Mouse (Mus musculus) cerebellum, postnatal 14 days (tissue): ENCODE measurements at regions not wholly inside any gene's neighbourhood (a gene's known extent, or its start where the extent isn't known, plus 50 kb on each side); places are given as distances from the start of the nearest gene placed in this dataset.
A peak's percentile ranks its signal among the peaks of the same experiment; 100 is the strongest.

ENCODE experiments used
- DNase-seq, 2 experiments: peaks; one replicate each; pipeline ENCODE4 v3.0.0; 2021; ENCODE audit warnings: mixed read lengths in 2 of 2

DNA sequence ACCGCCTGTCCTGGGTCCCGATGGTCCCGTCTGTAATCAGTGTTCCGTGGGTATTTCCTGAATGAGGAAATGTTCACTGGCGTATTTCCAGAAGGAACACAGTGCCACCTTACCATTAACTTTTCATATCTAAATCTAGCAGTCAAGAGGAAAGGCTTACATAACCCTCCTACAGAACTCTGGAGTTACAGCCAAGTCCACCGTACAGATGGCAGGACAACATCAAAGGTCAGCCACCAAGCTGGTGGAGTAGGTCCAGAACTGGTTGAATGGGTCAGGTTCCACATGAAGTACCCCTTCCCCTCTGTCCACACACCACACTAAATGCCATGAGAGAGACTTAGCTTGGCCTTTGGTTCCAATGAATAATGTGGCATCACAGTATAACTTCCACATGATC is 139.7 kb downstream of the Barhl2 start:
- DNase-seq: no peak

DNA sequence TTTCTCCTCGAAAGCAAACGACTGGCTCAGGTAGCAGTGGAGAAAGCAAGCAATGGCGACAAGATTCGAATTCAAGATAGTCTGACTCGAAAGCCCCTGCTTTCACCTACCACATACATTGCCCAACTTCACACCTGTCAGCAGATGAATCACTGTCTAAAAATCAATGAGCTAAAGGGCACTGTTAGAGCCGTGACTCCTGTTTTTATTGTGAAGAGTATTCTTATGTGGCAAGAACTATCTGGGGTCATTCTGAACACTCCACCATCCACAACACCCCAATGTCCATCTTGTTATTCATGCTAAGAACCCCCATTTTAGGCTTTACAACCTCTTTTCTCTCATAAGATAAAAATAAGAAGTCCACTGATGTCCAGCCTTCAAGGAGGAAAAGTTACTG is 144.1 kb downstream of the Barhl2 start:
- DNase-seq: no peak

DNA sequence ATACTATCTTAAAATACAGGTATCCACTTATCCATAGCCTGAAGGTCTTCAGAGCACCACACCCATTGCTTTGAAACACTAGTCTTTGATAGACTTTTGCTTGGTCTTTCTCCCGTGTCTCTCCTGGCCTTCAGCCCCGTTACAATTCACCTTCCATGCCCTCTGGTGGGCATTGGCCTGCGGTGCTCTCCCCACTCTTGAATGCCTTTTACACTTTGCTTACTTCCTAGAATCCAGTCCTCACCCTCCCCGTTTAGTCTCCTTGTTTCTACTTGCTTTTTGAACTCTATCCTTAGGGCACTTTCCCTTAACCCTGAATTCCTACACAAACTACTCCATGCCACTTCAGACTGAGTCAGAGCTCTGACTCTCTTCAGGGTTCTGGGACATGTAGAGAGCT is 156.6 kb downstream of the Barhl2 start:
- no peak for DNase-seq

DNA sequence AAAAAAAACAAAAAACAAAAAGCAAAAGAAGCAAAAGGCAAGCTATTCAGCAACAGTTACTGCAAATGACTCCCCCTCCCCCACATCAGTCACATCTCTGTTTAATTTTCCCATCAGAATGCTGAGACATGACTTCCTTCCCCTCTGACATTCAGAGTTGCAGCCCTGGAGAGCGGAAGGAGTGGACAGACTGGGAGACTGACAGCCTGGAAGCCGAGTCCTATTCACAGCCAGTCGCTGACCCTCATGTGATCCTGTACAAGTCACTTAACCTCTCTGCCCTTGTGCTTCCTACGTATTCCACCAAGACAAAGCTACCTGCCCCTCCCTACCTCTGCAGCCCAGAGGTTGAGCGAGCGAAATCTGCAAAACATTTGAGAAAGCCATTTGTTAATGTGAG is 161.2 kb downstream of the Barhl2 start:
- DNase-seq: no peak

DNA sequence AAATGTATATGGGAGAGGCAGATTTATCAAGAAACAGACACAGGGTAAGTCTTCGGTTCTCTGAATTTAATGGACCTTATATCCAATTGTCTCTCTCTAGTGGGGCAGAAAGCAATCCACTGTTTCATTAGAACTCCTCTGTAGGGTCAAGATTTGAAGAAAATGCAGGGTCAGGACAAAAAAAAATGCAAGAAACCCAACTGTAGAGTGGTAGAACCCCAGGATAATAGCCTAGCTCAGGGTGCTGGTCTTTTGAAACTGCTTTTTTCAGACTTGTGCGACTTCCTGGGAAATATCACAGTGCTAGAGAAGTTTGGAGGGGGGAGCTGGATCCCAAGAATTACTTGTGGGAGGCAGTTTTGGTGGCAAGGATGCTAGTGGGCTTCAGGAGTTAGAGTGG is 162.0 kb downstream of the Barhl2 start:
- no peak for DNase-seq

DNA sequence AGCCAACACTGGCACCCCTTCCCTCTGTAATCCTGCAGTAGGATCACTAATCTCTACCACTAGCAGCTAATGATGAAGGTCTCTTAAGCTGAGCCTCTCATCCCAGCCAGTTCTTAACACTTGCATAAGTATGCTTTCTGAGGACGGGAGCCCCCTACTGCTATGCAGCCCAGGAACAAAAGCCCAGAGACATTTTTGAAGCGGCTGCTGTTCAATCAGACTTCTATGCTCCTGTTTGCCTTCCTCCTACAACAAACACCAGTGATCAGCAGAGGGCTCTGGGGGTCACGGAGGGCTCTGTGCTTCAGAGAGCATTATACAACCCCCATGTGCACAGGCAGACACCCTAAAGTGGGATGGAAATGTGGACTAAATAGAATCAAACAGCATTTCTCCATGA is 162.4 kb downstream of the Barhl2 start:
- DNase-seq: no peak

DNA sequence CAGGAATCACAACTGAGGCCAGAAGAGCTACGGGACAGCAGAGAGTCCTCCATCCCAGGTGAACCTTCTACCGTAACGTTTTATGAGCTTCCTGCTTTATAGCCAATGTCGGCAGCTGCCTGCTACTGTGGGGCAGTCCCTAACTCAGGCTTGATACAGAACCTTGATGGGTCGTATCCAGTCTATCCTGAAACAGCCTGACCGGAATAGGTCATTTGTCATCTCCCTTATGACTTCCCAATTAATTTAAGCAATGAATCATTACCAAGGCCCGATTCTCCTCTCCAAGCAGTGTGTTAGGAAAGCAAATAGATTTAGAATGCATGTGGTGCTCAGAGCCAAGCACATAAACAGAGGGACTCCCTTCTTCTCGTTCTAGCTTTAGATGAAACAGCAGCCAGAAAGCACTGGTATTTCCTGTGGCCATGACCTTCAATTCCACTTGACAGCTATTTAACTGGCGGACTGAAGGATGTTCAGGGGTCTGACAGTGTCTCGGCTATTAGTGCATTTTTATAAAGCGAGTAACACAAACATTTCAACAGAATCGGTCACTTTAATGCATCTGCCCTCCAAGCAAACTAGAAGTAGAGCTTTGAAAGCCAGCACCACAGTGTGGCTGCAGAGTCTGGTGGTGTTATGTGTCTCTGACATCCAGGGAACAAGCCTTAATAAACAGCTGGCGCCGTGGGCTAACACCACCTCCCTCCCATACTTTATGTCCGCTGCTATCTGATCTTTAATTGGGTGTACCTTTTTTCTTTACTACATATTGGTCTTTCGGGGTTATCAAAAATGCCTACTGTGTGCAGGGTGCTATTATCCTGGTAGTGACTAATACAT is 165.4 kb downstream of the Barhl2 start:
- no peak for DNase-seq

DNA sequence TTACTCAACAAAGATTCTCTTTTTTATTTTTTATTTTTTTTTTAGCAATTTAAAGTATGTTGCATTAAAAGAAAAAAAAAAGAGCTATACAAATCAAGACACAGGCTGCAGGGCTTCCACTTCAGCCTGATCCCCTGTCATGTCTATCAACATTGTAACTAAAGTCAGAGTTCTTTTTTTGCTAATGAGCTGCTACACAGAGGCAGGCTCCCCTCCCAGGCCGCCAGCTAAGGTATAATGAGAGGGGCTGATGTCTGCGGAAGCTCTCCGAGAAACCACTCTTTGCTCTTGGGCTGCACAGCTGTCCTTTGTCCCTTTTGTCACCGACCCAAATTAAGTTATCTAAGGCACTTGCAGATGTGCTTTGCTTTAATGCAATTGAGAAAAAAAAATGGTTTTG is 172.8 kb downstream of the Barhl2 start:
- no peak for DNase-seq

DNA sequence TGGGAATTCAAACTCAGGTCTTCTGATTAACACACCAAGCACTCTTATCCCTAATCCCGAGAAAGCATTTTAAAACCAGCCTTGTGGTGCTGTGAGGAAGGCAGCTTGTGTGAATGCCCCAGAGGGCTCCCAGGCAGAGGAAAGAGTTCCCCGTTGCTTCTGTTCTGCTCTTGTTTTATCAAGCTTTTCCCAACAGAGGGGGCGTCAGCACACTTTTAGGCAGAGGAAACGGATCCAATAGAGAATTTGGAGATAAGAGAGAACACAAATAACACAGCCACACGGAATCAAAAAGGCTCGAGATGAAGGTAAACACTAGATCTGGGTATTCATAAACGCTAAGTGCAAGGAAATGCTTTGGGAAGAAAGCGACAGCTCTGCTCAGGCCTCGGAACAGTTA is 173.2 kb downstream of the Barhl2 start:
- DNase-seq: no peak

DNA sequence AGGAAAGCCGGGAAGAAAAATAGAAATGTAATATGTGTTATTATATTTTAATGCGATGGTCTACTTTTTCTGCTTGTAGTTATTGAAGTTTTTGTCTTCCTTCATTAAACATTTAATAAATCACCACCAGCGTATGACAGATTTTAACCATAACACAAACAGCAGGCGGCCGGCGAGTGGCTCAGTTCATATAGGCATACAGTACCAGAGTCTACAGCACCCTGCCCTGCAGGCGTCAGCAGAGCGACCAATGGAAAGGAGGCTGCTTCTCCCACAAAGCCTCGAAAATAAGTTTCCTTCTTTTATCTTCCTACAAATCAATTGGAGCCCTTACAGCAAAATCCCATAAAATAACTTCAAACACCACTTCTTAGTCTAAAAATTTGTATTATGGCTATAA is 175.3 kb downstream of the Barhl2 start:
- DNase-seq: no peak

DNA sequence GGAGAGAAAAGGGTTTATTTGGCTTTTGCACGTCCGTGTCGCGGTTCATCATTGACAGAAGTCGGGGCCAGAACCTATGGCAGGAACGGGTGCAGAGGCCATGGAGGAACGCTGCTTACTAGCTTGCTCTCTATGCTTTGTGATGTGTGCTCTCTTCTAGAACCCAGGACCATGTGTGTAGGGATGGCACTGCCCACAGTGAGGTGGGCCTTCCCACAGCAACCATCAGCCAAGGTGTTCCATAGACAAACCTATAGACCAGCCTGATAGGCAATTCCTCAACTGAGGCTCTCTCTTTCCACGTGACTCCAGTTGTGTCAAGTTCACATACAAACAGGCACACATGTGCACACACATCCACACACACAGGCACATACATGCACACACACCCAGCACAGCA is 180.2 kb downstream of the Barhl2 start:
- DNase-seq: peak in 1 of 2 experiments; percentile 26

DNA sequence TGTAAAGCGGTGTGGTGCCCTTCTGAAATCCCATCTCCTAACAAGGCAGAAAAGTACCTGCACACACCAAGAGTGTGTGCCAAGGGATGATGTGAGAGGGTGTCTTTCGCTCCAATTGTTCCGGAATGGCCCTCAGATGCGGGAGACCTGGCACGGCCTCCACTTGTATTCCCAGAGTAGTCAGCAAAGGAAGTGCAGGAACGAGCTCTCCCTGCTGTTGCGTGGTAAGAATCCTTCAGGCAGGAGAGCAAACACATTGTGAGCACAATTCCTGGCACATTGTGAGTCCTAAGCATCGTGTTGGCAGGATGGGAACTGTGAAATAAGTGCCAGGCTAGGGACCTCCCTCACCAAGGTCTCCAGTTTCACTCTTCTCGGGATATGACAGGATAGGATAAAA is 180.7 kb downstream of the Barhl2 start:
- peak; percentile 87 to 93 for DNase-seq

DNA sequence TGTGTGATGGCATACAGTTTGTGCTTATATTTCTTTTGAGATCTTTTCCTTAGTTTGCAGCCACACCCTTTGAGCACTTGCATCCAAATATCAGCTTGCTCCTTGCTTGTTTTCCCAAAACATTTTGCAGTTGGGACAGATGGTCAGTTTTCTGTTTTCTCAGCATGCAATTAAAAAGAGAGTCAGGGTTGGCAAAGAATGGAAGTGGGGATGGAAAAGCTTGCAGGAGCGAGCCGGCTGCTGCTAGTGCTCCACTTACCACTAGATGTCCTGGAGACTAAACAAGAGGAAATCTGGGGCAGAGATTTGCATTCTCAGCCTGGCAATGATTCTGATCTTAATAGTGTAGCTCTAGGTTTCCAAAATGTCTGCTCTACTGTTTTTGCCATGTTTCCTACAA is 181.8 kb downstream of the Barhl2 start:
- peak; percentile 86 to 90 for DNase-seq

DNA sequence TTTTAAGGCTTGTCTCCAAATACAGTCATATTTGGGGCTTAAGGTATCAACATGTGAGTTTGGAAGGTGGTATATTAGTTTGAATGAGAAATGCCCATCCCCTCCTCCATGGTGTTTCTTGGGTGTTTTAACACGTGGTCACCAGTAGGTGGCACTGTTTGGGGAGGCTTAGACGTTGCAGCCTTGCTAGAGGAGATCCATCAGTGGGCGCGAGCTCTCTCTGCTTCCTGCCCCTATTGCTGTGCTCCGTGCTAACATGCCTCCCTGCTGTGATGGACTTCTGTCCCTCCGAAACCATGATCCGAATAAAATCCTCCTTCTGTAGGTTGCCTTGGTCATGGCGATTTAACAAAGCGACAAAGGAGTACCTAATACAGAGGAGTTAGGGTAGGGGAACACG is 183.3 kb downstream of the Barhl2 start:
- DNase-seq: peak; percentile 59 to 63

DNA sequence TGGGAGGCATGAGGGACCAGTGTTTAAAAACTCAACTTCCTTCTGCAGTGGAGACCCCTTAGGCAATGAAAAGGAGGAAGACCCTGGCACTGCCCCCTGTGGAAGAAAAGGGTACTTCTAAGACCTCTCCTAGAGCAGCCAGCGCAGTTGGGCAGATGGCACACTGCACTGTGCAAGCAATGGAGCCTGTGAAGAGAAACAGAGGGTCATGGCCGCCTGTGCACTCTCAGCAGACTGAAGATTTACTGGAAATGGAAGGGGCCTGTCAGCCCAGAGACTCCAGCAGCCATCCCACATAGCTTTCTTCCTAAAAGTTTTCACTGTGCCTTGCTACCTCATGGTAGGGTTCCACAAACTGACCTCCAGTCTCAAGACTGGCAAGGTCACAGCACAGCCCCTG is 193.4 kb downstream of the Barhl2 start:
- DNase-seq: no peak

DNA sequence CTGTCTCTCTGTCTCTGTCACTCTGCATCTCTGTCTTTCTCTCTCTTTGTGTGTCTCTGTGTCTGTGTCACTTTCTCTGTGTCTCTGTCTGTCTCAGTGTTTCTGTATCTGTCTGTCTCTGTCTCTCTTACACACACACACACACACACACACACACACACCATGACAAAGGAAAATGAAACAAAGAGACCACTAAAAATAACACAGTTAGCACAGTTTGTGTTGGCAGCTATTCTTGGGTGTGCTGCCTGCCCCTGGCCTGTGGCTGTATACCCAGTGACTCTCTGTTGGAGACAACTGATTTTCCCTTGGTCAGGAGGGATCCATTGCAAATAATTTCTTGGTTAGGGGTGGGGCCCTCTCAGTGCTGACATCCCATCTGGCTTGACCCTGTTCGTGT is 200.8 kb downstream of the Barhl2 start:
- DNase-seq: no peak

DNA sequence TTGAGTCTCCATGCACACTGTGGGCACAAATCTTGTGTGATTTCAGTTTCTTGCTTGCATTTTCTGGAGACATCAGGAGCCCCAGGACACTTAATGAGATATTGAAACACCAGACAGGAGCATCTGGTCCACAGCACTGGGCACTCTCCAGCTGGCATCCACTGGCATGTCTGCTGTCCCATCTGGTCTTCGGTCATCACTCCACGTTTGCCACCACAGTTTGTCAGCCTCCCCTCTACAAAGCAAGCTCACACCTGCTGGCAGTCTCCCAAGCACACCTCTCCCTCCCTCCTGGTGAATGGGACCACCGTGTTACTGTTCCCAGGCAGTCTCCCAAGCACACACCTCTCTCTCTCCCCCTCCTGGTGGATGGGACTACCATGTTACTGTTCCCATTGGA is 228.8 kb downstream of the Barhl2 start:
- DNase-seq: peak; percentile 65 to 80

DNA sequence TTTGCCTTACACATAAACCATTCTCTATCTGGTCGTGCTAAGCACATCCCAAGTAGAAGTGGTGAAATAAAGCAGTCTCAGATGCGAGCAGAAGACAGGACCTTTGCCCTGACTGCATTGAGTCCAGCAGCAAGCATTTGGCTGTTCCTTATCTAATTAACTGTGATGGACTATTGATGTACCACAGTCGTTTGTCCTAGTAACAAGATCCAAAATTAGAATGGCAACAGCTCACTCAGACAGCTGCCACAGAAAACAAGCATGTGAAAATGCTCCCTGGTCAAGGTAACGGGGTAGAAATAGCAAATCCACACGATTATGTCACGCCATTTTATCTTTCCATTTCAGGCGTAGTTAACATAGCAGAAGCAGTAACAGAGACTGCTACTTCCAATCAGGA is 233.8 kb downstream of the Barhl2 start:
- no peak for DNase-seq

DNA sequence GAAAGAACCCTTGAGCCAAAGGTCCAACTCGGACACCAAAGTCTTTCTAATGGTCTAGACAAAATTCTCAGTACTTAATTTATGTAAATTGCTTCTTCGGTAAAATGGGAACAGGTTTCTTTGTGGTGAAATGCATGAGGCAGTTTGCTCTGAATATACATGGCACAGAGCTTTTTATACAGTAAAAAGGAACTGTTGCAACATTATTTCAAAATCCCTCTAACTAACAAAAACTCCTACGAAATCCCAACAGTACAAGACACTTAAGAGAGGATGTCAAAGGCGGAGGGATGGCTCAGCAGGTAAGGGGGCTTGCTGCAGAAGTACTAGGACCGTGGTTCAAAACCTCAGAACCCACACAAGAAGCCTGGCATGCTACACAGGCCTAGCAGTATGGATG is 248.4 kb downstream of the Barhl2 start:
- no peak for DNase-seq

DNA sequence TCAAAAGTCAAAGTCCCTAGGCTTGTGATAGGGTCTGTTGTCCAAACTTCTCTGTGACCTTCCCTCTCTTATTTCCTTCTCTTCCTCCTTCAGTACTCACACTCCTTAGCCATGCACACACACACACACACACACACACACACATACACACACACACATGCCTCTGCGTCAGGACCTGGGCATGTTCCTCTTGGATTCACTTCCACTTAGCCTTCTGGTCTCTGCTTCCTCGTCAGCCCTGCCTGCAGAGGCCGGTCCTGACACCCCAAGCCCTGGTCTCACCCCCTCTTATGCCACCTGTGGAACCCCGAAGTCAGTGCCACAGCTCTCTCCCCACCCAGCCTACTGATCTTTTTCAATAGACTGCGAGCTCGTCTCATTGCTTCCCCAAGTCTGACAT is 250.3 kb downstream of the Barhl2 start:
- DNase-seq: no peak

DNA sequence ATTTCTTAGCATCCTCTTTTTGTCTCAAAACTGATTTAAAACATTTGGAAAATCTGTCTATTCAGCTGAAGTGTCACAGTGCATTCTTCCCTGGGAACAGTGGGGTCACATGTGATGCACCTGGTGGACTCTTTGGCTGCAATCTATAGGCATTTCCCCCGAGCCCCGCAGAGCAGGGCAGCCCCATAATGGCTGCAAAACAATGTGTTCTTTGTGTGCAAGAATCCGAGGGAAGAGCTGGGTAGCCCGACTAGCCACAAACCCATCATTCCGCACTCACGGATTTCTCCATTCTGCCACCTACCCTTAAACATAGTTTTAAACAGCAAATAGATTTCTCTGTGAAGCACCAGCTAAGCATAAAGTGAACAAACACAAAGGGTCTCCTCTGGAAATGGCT is 252.2 kb downstream of the Barhl2 start:
- no peak for DNase-seq

DNA sequence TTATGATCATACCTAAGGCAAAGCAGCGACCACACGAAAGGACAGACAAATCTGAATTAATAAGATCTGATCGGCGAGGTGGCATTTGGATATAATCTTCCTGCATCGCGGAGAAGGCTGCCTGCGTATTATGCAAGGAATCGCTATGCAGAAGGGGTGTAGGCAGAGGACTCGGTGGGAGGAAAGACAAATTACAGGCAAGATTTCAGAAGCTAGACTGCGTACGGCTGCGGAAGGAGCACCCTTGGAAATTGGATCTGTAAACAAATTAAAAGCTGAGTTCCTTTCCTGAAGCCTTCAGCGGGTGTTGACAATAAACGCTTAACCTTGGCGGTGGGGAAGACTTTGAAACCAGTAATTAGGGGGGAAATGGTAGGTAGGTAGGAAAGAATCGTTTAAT is 257.3 kb downstream of the Barhl2 start:
- no peak for DNase-seq

DNA sequence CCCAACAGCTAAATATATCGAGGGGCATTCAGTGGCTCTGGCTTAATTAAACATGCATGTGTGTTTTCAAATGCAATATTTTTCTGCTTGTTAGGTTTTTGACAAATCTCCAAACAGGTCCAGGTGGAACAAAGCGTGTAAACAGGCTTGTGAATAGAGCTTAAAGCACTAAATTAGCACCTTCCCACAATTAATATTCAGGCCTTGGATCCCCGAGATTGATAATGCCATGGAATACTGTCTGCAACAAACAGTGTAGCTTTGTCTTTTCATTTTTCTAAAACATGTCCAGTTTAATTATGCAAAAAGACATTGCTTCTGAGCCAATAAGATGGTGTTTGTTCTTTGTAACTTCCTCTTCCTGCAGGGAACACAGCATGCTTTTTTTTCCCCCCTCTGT is 258.9 kb downstream of the Barhl2 start:
- DNase-seq: peak in 1 of 2 experiments; percentile 31

DNA sequence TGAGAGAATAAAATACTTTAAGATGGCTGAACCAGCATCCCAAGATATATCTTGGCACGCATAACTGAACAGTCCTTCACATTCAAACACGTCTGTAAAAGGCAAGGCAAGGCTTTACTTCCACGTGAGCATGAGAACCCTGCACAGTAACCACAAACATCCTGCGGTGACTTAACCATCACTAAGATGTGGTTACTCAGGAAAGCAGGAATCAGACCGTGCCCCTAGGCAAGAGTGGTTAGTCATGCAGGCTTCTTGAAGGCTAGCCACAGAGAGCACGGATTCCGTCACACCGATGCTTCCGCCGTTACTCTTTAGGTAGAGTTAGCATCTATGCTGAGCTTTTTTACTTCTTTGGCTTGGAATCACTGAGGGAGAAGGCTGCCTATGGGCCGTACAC is 266.8 kb downstream of the Barhl2 start:
- no peak for DNase-seq

DNA sequence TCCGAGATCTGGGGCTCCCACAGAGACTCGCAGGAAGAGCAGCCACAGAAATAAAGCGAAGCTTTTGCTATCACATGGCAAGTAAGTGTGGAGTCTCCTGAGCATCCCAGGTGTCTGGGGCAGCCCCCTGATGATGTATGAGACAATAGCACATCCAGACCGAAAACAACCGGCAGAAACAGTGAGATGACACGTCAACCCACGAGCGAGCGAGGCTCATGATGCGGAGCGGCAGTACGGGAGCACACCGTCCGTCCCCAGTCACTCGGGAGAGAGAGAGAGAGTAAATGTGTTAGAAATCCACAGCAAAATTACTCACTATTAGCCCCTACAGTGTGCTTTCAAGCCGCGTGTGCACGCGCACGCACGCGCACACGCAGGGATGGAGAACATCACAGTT is 276.2 kb downstream of the Barhl2 start:
- DNase-seq: no peak
